Mouse (Mus musculus) C2C12 (cell line): Measurements from ENCODE around the gene Ptpn5. TPM values are rescaled to one million over a fixed set of nuclear protein-coding genes. Genes with fewer than 3 reads are reported as not detected.

ENCODE experiments used
- H3K27me3 ChIP-seq: one replicate; pipeline ENCODE4 v1.6.1; 2011; ENCODE audit not compliant: control insufficient read depth, insufficient read depth, insufficient read length
- H3K36me3 ChIP-seq: one replicate; pipeline ENCODE4 v1.6.1; 2011; ENCODE audit not compliant: control insufficient read depth, insufficient read depth
- H3K4me3 ChIP-seq: one replicate; pipeline ENCODE4 v1.5.1; 2011; ENCODE audit warnings: mild to moderate bottlenecking, control low read depth; ENCODE audit not compliant: poor library complexity, insufficient read depth, severe bottlenecking
- H3K79me2 ChIP-seq: one replicate; pipeline ENCODE4 v1.6.1; 2011; ENCODE audit not compliant: control insufficient read depth, insufficient read depth
- H3K79me3 ChIP-seq: one replicate; pipeline ENCODE4 v1.6.1; 2011; ENCODE audit warnings: low read depth, control low read depth
- H3ac ChIP-seq: one replicate; pipeline ENCODE3; 2011; ENCODE audit warnings: low read depth; ENCODE audit not compliant: control insufficient read depth, insufficient read length
- CEBPB ChIP-seq: IDR thresholded peaks from one replicate; pipeline ENCODE4 v1.6.1; 2011; ENCODE audit warnings: low read depth, mild to moderate bottlenecking, control low read depth, moderate library complexity
- CTCF ChIP-seq: IDR thresholded peaks from one replicate; pipeline ENCODE4 v1.5.1; 2011; ENCODE audit not compliant: control insufficient read depth, insufficient read depth, insufficient read length
- FOSL1 ChIP-seq: IDR thresholded peaks from one replicate; pipeline ENCODE4 v1.8.0; 2011; ENCODE audit warnings: mild to moderate bottlenecking, low read length; ENCODE audit not compliant: poor library complexity, insufficient read depth, severe bottlenecking
- MAX ChIP-seq: IDR thresholded peaks from one replicate; pipeline ENCODE4 v1.6.1; 2011; ENCODE audit warnings: mild to moderate bottlenecking, control low read depth
- MYOD1 ChIP-seq: IDR thresholded peaks from one replicate; pipeline ENCODE4 v1.6.1; 2011; ENCODE audit warnings: low read depth; ENCODE audit not compliant: control insufficient read depth, insufficient read length
- MYOG ChIP-seq: IDR thresholded peaks from one replicate; pipeline ENCODE4 v1.6.1; 2011; ENCODE audit not compliant: control insufficient read depth, insufficient read length; ENCODE audit errors: extremely low read depth
- USF1 ChIP-seq: IDR thresholded peaks from one replicate; pipeline ENCODE4 v1.6.1; 2011; ENCODE audit warnings: low read depth, mild to moderate bottlenecking, control low read depth, moderate library complexity
- polyA plus RNA-seq: library from polyadenylated mRNA; unstranded; fragments of >200 nt; fragmentation: generic; extraction: Trizol; gene quantifications from one replicate; pipeline ENCODE4 v1.2.1, GENCODE M21; 2012; ENCODE audit warnings: missing spikeins

The Ptpn5 gene
- polyA plus RNA-seq, 1 experiment = 0.16 TPM

DNA sequence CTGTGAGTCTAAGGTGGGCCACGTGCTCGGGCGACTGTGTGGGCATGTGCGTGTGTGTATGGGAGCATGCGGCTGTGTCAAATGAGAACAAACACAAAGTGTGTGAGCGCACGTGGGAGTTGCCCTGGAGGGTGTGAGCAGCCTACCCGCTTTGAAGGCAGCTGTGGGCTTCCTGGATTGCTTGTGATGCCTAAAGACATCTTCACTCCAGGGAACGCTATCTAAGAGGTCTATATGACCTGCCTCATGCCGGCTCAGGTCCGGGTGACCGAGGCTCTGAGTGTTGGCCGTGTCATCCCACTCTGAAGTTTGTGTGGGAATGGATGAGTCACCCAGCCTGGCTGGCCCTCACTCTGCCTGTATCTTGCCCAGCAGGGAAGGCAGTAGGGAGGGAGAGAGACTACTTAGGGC, 24.7 kb downstream of the Ptpn5 start:
- Histone ChIP-seq H3K79me2 (no peaks in the 10 kb centered on the region), H3K79me3 (no peaks in the 10 kb centered on the region), H3ac (no peak overlapping the region), H3K36me3 (no peaks in the 10 kb centered on the region), H3K27me3 (no peaks in the 10 kb centered on the region), H3K4me3 (no peak overlapping the region)
- TF ChIP-seq MYOG (no peak), CTCF (no peak), MAX (no peak), FOSL1 (no peak), MYOD1 (no peak), CEBPB (no peak), USF1 (no peak)

DNA sequence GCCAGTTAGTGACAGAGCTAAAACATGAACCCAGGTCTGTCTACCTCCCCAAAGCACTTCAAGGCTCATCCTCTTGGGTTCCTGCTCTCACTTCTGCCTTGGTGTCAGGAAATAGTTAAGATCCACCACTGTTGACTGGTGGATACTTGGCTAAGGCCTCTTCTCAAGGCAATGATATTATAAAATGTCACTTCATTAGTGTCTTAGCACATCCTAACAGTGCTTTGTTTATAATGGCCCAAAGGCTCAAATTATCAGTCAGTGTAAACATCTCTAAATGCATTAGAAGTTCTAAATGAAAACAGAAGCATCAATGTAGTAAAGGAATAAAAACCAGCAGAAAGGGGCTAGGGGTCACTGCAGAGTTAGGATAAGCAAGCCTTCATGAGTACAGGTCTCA, 26.5 kb downstream of the Ptpn5 start:
- Histone ChIP-seq H3K79me3 (no peaks in the 10 kb centered on the region), H3K79me2 (no peaks in the 10 kb centered on the region), H3K27me3 (no peaks in the 10 kb centered on the region), H3K4me3 (no peak overlapping the region), H3ac (no peak overlapping the region), H3K36me3 (no peaks in the 10 kb centered on the region)
- TF ChIP-seq MYOG (no peak), CTCF (no peak), USF1 (no peak), MAX (no peak), FOSL1 (no peak), MYOD1 (no peak), CEBPB (no peak)

DNA sequence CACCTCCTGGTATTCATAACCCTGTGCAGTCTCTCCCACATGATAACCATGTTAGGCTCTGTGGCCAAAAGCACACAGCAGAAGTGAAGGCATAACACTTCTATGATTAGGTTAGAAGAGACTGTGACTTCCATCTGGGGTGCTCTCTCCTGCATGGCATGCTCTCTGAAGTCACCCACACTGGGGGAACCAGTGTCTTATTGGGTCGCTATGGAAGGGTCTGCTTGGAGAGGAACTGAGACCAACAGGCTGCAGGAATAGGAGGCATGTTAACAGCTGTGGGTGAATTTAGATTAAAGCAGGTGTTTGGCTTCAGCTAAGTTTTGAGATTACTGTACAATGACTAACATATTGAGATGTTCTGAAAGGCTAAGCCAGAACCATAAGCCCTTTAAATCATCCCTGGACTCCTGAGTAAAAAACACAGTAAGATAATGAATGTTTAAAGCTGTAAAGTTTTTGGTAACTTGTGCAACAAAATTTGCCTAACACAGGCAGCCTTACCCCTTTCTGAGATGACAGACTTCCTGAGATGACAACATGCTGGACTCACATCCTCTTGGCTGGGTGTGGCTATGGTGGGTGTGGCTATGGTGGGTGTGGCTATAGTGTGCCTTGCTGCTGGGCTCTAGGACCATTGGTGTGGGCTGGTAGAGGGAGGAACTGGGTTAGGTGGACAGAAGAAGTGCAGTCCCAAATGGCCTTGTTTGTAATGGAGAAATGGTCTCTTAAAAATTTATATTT, 29.6 kb downstream of the Ptpn5 start:
- Histone ChIP-seq H3K27me3 (no peaks in the 10 kb centered on the region), H3K4me3 (no peak overlapping the region), H3ac (no peak overlapping the region), H3K36me3 (no peaks in the 10 kb centered on the region), H3K79me2 (no peaks in the 10 kb centered on the region), H3K79me3 (no peaks in the 10 kb centered on the region)
- TF ChIP-seq CTCF (no peak), USF1 (no peak), MAX (no peak), CEBPB (no peak), MYOG (no peak), FOSL1 (no peak), MYOD1 (no peak)

DNA sequence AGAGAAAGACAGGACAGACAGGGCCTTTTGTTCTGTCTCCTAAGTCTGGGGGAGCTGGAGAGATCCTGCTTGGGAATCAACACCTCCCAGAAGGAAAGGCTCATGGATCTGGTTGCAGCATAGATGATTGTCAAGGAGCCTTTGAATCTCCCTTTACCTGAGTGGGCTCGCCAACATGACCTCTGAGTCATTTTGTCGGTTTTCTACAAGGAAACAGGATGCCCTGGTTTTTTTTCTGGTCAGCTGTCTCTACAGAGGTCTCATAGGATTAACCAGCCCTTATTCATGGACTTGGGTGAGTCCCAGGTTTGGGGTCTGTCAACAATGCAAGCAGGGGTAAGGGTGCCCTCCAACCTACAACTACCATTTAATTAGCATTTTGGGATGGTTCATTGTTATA, 30.5 kb downstream of the Ptpn5 start:
- Histone ChIP-seq H3K36me3 (no peaks in the 10 kb centered on the region), H3K79me3 (no peaks in the 10 kb centered on the region), H3K27me3 (no peaks in the 10 kb centered on the region), H3K79me2 (no peaks in the 10 kb centered on the region), H3K4me3 (no peak overlapping the region), H3ac (no peak overlapping the region)
- TF ChIP-seq CEBPB = no peak
- no peak for TF ChIP-seq CTCF
- no peak for TF ChIP-seq MYOG
- TF ChIP-seq FOSL1 = no peak
- no peak for TF ChIP-seq USF1
- TF ChIP-seq MAX = no peak

DNA sequence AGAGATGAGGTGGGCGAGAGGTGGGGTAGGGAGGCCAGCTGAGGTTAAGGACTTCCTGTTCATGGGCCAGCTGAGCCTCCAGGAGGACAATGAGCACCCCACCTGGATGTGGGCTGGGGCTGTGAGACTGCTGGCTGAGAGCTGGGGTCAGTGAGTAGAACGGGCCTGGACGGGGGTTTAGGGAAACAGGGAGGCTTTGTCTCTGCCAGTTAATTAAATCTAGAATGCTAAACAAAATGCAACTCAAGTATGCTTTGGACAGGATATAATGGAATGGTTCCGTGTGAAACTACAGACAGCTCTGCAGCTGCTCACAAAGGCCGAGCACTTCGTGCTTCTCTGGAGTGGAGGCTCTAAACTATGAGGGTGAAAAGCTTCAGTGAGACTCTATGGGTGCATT, 32.9 kb downstream of the Ptpn5 start:
- Histone ChIP-seq H3ac (no peak overlapping the region), H3K4me3 (no peak overlapping the region), H3K79me3 (no peaks in the 10 kb centered on the region), H3K36me3 (no peaks in the 10 kb centered on the region), H3K27me3 (no peaks in the 10 kb centered on the region), H3K79me2 (no peaks in the 10 kb centered on the region)
- no peak for TF ChIP-seq MAX
- TF ChIP-seq MYOG = no peak
- TF ChIP-seq CEBPB = no peak
- TF ChIP-seq USF1 = no peak
- TF ChIP-seq FOSL1 = no peak
- no peak for TF ChIP-seq CTCF
- TF ChIP-seq MYOD1 = no peak

DNA sequence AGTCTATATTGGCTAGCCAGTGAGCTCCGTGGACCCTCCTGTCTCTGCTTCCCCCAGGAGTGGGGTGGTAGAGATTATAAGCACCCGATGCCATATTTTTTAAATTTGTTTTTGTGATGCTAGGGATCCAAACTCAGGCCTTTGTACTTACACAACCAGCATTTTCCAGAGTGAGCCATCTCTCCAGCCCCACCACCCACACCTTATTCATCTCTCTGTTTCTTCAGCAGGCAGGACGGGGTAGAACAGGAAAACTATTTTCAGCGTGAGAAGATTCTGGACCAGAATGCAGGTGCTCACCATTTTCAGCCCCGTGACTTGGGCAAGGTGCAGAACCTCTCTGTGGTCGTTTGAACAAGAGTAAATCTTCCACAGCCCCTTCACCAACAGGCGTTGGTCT, 34.2 kb downstream of the Ptpn5 start:
- H3K79me2 ChIP-seq = no peaks in the 10 kb centered on the region
- H3K4me3 ChIP-seq = no peak overlapping the region
- no peaks in the 10 kb centered on the region for H3K79me3 ChIP-seq
- H3ac ChIP-seq = no peak overlapping the region
- no peaks in the 10 kb centered on the region for H3K27me3 ChIP-seq
- TF ChIP-seq FOSL1 (no peak), CEBPB (no peak), MAX (no peak), USF1 (no peak), MYOD1 (no peak), MYOG (no peak), CTCF (no peak)
- no peaks in the 10 kb centered on the region for H3K36me3 ChIP-seq
